Mouse (Mus musculus) frontal cortex, adult (tissue): ENCODE results near the gene Rnf43.
A peak's percentile ranks its signal among the peaks of the same experiment; 100 is the strongest.

Experiments used
- ATAC-seq: cut with Nextera tagmentation; 2 replicates; pipeline ENCODE4 v1.9.2; 2017; ENCODE audit warnings: mild to moderate bottlenecking, moderate library complexity, mixed read lengths; ENCODE audit not compliant: low TSS enrichment

Rnf43 gene

DNA sequence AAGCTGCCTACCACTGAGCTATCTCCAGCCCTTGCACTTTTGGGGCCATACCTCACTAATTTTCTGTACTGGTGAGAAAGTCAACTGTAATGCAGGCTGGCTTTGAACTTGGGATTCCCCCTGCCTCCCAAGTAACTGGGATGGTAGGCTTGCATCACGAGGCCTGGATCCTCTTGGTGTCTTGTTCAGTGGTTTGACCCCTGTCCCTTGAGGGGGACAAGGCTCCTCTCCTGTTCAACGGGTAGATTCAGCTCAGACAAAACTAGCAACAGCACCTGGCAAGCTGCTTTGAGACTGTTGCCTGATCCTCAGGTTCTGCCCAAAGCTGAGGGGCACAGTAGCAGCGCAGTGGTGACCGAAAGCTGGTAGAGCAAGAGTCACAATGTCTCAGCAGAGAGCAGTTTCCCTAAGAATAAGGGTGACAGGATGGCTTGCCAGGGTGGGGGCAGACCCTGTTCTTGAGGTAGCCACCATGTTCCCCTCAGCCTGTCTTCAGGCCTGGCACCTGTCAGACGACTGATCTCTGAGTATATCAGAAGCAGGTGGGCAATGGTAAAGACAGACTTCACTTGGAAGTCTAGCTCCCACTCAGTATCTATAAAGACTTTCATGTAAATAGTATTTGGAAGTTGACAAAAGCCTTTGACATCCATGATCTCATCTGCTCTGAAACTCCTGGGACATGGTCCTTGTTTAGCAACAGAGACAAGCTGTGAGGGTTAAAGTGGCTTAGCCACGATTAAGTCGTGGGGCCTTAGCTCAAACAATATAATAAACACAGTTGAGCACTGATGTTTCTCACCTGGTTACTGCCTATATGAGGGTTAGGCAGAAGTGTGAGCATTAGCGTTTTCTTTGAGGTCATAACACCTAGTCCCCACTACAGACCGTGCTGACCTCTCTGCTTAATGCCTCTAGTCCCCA is 83.4 kb downstream of the Rnf43 start:
- no peak for ATAC-seq

DNA sequence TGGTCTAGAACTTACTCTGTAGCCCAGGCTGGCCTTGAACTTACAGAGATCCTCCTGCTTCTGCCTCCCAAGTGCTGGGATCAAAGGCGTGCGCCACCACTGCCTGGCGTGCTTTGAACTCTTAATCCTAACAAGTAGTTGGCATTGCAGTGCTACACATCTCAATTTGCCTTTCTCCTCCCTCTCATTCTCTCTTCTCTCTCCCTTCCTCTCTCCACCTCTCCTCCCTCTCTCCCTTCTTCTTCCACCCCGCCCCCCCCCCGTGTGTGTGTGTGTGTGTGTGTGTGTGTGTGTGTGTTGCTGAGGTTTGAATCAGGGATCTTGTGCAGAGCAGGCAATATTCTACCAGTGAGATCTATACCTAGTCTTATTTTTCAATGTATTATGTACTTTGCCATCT is 84.8 kb downstream of the Rnf43 start:
- ATAC-seq: no peak

DNA sequence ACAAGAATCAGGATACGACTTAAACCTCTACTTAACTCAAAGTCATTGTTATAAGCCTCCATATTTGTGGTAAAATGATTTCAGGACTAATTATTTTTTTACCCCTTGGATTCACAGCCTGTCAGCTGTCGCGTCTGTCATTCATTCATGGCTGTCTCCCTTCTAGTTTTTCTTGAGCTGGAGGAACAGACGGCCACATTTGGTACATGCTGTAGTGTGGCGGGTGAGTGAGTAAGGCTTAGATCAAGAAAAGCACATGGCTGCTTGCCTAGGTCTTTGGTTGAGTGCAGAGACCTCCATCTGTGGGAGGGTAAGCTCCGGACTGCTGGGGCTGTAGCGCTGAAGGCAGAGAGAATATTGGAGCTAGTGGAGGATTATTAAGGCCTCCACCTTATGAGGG is 85.2 kb downstream of the Rnf43 start:
- no peak for ATAC-seq

DNA sequence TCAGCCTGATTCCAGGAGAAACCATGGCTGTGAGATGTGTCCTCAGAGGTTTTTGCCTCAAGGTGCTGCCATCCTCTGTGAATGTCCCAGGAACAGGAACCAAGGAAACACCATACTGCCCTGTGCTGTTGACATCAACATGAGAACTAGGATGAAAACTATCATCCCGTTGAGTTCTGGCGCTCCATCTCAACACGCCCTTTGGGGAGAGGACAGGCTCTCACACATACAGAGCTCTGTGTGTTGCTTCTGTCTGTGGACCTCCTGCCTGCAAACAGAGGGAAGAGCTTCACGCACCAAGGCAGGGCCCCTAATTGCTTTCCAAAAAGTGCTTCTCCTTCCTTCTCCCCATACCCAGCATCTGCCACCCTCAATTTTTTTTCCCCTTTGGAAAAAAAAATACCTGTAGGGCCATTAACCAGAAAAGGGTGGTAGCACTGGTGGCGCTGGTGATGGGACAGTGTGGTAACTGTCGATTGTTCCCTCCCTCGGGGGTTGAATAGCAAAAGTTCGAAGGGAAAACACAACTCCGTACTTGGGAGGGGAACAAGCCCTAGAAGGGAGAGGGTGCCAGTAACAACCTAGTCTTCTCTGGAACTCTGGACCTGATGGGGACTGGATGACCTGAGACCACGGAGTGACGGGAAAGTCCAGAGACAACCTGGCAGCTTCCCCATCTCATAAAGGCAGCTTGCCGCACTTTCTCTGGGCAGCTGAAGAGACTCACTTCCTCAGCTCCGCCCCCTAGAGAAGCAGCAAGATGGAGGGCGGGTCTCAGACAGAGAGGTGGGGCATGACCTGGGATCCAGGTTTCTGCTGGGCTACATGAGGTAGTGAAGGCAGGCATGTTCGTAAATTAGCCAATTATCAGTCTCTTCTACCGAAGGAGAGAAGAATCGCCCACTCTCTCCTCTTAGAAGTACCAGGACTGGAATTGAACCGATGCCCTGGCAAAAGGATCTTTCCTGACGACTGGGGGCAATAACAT is 85.9 kb downstream of the Rnf43 start:
- no peak for ATAC-seq

DNA sequence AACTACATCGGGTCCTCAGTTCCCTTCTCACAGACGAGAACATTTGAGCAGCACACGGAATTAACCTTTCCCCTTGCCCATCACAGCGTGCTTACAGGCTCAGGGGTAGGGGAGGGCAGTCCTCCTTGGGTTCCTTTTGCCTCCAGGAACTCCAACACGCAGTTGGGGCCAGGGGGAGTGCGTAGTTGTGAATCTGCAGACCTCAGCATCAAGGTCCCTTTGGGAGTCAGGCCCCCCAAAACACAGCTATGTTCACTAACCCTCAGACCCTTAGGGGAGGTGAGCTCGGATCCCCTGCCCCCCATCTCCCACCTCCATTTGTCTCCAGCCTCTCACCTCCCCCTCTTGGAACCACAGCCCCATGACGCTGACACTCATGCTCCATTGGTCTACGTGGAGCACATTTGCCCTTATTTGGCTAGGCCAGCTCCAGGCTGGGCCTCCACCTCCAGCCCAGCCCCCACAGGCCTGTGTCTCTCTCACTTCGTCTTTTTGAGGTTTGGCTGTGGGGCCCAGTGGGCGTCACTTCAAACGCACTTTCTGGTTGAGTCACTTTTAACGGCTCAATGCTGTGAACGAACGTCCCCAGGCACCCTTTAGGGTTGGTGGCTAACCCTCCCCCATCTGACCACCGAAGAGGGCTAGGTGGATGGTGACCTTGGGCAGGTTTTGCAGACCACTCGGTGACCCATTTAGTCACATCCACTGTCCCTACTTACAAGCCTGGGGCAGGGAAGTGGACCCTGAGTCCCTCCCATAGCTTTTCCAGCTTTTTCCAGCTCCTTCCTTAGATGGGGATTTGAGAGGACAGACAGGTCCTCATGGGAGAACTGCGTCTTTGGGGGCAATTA is 86.9 kb downstream of the Rnf43 start:
- peak; percentile 41; the same call in 1 of the 2 replicates for ATAC-seq

DNA sequence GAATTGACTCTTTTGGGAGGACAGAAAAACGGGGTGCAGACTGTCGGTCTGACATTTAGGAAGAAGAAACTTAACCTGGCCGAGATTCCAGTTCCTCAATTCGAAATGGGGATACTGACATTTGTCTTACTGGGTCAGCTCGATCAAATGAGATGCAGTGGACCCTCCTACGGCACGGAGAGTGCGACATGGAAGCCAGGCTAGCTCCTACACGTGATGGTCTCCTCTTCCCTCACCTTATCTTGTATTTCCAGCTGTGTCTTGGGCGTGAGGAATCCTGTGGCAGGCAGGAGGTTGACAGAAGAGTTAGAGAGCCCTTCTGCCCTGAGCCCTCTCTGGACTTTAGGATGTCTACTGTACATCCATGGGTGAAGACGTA is 87.5 kb downstream of the Rnf43 start:
- ATAC-seq: no peak

DNA sequence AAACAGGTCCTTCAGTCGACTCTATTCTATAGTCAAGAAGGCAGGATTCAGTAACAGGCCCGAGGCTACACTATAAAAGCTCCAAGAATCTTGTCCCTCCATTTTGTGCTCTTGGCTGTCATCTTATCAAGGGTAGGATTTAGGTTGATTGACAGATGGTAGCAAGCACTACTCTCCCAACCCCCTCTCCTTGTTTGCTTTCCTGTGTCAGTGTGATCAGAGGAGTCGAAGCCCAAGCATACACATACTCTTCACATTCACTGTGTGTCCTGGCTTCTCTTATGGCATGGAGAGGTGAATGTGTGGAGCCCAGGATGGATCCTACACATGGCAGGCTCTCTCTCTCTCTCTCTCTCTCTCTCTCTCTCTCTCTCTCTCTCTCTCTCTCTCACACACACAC is 88.0 kb downstream of the Rnf43 start:
- no peak for ATAC-seq

DNA sequence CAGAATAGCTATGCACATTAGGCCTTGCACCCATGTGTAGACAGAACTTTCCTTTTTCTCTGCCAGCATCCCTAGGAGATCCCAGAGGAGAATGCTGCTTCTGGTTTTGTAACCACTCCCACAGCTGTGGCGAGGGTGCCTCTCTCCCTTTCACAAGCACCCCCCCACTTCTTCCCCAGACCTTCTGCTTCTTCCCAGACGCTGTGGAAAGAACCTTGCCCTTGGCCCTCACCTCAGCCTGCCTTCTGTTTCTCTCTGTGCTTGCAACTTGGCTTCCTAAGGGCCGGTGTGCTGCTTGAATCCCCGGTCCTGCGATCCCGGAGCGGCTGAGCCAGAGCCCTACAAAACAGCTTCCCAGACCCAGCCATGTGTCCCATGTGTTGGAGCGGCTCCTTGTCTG is 88.5 kb downstream of the Rnf43 start:
- ATAC-seq: no peak

DNA sequence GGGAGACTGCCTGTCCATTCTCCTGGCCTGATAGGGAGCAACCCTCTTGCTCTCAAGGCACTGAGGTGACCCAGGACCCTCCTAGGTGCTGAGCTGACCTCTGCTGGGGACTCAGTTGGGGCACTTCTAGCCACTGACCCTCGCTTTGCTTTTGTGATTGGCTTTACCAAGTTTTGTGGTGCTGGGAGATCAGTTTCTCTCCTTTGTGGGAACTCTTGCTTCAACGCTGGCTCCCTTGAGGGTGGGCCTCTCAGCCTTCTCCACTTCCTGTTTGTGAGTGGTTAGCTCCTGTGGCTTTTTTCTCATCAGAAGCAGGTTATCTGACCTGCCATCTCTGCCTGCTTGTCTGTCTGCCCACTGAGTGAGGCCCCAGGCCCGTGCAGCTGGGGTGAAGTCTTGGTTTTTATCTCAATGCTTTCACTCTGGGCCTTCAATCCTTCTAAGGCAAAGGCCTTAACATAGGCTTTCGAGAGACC is 89.0 kb downstream of the Rnf43 start:
- no peak for ATAC-seq

DNA sequence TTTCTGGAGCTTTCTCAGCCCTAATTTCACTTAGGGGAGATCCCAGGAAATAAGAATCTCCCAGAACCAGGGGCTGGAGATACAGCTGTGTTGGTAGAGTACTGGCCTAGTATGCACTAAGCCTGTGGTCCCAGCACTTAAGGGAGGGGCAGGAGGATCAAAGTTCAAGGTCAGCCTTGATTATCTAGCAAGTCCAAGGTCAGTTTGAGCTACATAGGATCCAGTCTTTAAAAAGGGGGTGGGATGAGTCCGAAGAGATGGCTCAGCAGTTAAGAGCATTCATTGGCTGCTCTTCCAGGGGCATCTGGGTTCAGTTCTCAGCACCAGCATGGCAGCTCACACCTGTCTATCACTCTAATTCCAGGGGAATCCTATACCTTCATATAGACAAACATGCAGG is 89.8 kb downstream of the Rnf43 start:
- no peak for ATAC-seq

DNA sequence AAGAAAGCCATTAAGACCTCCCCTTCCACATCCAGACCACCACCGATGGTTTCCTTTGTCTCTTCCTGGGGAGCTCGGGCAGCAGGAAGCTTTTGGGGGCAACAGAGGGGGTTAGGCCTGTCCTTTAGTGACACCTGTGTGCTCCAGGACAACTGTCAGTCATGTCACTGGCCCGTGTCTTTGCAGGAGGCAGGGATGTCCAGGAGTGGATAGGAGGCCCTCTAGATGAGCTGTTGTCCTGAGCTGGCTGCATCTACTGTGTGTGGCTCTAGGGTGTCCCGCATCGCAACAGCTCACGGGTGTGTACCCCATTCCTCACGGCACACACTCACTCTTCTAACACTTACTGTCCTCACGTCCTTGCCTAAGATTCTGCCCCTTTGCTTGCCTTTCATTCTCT is 90.7 kb downstream of the Rnf43 start:
- no peak for ATAC-seq

DNA sequence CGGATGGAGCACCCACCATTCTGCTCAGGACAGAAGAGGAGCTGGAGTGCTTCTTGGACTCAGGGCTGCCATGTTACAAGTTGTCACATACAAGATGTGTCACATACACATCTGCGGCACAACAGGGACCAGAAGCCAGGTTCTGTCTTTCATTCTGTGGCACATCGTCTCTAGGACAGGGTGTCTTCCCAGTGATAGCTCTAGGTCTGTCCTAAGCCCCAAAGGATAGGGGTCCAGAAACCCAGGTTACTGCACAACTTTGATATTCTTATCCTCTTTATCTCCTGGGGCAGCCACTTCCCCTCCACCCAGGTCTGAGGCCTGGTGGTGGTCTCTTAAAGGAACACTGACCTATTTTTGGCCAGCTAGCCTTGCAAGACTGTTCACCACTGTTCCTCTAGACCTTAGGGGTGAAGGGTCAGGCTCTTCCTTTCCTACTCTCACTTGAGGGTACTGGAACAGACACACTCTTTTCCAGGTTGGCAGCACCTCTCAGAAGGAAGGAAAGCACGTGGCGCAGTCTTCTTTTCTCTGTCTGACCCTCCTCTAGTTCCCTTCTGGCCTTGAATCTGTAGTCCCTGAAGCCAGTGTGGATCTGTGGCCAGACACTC is 91.5 kb downstream of the Rnf43 start:
- ATAC-seq: no peak

DNA sequence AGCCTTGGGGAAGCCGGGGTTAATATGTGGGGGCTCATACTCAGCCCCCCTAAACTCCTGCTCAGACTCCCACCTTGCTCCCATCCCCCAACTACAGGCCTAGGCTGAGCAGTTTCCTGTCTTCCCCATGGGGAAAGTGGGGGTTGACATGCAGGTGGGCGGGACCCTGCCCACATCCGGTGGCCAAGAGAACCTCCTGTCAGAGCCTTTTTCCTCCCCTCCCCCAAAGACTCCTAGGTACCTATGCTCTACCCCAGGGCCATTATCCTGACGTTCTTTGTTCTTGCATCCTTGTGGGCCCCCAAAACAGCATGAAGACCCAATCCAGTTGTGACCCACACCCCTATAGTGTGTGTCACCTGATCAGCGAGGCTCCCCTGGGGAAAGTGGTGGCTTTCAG is 92.1 kb downstream of the Rnf43 start:
- ATAC-seq: no peak

DNA sequence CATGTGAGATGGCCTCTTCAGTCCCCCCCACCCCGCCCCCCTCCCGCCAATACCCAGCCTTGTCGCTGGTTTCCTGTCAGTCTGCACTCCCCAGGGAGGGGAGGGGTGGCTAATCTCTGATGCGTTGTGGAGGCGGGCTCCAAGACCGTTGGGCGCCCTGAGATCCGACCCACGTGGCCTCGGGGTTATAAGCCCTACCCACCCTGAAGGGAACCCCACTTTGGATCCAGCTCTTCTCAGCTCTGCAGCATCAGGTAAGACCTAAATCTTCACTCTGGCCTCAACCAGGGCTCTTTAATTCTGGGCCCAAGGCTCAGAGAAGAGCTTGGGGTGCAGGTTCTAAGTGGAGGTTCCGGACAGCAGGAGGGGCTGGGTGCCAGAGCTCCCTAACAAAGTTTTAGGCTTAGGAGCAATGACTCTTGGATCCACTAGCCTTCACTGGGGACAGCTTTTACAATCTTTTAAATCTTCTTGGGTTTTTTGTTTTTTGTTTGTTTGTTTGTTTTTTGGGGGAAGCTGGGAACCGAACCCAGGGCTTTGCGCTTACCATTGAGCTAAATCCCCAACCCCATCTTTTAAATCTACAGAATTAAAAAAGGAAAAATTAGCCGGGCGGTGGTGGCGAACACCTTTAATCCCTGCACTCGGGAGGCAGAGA is 93.0 kb downstream of the Rnf43 start:
- no peak for ATAC-seq

DNA sequence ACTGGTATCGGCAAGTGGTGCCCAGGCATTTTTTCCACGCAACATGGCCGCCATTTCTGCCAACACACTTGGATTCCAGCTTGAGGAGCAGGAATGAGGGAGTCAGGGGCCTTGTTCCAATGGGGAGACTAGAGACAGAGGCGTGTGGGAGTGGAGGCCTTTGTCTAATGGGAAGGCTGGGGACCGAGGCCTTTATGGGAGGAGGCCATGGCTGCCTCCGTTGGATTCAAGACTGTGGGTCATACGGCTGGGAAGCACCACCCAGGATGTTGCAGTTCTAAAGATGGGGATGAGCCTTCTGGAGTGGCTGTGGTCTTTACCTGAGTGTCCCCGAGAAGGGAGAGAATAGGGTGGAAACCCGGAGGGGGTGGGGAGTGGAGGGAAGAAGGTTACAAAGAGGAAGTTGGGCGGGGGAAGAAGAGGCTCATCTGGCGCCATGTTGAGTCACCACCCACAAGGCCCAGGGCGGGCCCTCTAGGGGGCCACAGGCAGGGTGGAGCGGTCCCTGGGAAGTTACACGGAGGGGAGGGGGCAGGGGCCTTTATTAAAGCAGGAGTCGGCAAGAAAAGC is 93.8 kb downstream of the Rnf43 start:
- no peak for ATAC-seq

DNA sequence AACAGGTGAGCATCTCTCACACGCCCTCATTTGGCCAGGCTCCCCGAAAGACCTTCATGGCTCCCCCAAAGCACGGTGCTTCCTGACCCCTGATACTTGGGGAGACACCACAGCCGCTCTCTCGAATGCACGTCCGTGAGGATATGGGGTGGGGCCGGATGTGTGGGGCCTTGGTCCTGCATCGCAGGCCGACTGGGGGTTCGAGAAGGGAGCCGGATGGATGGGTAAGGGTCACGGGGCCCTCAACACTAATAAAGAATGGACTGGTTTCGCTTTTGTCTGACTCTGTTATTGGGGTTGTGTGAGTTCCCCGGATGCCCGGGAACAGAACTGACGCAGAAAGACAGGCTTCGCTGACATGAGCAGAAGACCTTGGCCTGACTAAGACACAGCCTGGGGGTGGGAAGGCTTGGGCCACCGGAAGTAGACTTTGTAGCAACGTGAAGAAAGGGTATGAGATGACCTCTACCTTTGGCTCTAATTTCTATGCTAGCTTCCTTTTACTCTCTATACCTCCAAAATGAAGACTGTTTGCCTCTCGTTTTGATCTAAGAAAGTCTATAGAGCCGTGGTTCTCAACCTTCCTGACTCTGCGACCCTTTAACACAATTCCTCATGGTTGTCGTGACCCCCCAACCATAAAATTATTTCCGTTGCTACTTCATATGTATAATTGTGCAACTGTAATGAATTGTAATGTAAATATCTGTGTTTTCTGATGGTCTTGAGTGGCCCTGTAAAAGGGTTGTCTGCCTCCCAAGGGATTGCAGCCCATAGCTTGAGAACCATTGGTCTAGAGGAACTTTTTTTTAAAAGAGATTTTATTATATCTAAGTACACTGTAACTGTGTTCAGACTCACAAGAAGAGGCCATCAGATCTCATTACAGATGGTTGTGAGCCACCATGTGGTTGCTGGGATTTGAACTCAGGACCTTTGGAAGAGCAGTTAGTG is 94.8 kb downstream of the Rnf43 start:
- no peak for ATAC-seq

DNA sequence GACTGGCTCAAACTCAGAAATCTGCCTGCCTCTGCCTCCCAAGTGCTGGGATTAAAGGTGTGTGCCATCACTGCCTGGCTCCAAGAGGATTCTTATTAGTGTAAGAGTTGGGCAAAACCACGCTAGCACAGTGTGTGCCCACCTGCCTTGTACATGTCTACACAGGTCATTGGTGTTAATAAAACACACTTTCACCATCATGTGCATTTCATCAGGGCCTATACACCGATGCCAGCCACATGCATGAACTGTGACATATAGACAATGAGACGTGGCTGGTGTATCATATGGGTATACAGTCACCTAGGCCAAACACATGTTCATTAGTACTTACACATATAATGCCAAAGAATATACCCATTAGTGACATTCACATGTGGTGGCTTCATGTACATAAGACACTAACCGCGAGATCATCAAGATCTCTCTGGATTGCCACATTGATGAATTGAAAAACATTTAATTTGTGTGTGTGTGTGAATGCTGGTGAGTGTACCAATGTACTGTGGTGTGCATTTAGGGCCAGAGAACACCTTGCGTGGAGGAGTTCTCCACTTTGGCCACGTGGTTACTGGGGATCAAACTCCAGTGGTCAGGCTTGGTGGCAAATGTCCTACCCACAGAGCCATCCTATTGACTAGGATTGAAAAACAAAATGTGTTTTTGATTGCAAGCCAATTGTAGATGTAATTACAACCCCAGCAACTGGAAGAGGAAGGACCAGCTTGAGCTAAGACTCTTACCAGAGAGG is 95.8 kb downstream of the Rnf43 start:
- no peak for ATAC-seq

DNA sequence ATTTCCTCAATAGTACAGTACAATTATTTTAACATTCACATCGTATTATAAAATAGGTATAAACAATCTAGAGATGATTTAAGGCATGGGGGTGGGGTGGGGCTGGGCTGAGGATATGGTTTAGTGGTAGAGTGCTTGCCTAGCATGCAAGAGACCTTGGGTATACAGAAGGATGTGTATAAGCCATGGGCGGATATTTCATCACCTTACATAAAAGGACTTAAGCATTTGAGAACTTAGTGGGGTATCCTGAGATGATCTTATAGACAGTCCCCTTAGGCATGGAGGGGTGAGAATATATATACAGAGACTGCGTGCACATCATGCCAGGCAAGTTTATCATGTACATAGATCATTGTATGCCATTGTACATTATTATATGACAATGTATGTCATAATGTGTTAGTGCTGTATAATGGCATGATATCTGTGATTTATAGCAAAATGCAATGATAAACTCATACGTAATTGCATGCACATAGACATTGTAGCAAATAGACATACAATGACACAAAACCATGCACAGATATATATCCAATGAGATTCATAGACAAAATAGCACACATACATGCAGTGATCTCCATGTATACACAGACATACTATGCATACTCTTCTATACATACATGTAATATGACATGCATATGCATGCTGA is 96.6 kb downstream of the Rnf43 start:
- ATAC-seq: no peak
